Mouse (Mus musculus) gastrocnemius, postnatal 14 days (tissue): Measurements from ENCODE around the gene Lmcd1. TPM values are rescaled to one million over a fixed set of nuclear protein-coding genes. Genes with fewer than 3 reads are reported as not detected.
A peak's percentile ranks its signal among the peaks of the same experiment; 100 is the strongest.
"Not testable (repeated sequence)": the region's sequence is repeated elsewhere in the genome, so short reads cannot be mapped to it uniquely, and the experiment has no call there.

ENCODE experiments used
- DNase-seq: peaks from one replicate; pipeline ENCODE4 v3.0.0; 2021; ENCODE audit warnings: mixed read lengths
- intact Hi-C: fragments of 180-260 bp; cut with DNase I; formaldehyde crosslinking; loops from one replicate; pipeline ENCODE4 v1.15.1; 2025; ENCODE audit warnings: low total_unique reads
- long read RNA-seq, 2 experiments: library from polyadenylated mRNA; stranded (forward); transcript quantifications; one replicate each; pipeline ENCODE4 v2.0.0; 2021
- total RNA-seq, 2 experiments: library from RNA; stranded (reverse); gene quantifications; 2 replicates each; pipeline ENCODE4 v1.2.3; 2021

Lmcd1 gene
- 100 to 1,000 TPM in 1 of 2 experiments, 10 to 100 TPM in 1; 56.9 to 138 TPM for total RNA-seq
- long read RNA-seq, experiment 1, transcript Lmcd1-201 (6 exons, 1,730 nt) = major isoform, 50 of 81 reads
- long read RNA-seq, experiment 1, partial matches to known transcripts = 23 of 81 reads
- long read RNA-seq, experiment 1, other reads (novel, unspliced or antisense) = 8 of 81 reads
- long read RNA-seq, experiment 2, transcript Lmcd1-201 (6 exons, 1,730 nt) = major isoform, 85 of 137 reads
- long read RNA-seq, experiment 2, partial matches to known transcripts = 45 of 137 reads
- long read RNA-seq, experiment 2, other reads (novel, unspliced or antisense) = 7 of 137 reads

DNA sequence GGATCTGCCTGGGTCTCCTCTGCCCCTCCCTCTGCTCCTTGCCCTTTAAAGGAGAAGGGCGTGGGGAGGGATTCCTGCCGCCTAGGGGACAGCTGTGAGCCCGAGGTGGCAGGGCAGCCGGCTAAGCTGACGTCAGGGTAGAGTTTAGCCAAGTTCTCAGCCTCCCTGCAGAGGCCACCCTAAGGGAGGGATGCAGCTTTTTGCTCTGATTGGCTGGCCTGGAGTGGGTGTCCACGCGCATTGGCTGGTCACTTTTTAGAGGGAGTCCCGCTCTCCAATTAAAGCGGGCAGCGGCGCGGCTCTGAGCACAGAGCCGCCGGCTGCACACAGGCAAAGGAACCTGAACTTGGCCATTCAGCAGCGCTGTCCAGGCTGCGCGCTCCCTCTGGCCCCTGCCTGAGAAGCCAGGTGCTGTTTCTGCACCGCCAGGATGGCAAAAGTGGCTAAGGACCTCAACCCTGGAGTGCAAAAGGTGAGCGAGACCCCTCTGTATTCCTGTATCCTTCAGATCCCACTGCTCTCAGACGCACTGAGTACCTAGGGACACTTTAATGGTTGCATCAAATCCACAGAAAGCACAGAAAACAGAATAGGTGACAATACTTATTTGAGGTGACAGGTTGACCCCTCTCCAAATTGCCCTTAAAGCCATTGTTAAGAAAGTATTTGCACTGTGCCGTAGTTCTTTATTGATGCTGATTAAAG is at the start of gene Lmcd1:
Gene Lmcd1, plus strand, starts transcription at position 258 of the 705 bp plus-strand sequence.
- DNase-seq = peak; percentile 89
- intact Hi-C loops = no loop called here

DNA sequence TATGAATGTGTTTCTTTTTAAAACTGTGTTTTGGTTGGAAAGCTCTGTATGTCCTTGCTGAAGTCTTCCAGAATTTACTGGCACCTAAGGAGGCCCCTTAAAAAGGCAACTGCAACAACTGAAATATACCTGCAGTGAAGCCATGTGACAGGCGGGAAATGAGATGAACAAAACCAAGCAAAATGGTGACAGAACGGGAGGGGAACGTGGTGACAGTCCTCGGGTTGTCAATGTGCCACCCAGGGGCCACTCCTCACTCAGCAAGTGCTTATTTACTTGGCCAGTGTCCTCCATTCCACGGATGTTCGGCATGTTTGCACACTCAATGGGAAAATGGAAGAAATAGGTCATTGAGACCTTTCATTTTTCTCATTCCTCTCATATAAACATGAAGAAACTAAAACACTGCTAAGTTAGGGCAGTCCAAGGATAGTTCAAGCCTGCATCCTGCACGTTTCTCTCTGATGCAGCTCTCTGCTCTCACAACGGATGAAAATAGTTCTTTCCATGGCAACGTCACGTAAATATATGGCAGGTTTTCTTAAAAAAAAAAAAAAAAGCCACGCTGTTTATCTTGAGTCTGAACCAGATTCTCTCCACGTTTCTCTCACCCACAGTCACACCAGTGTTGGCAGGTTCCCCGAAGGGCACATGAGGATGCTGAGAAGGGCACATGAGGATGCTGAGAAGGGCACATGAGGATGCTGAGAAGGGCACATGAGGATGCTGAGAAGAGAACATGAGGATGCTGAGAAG is 49.5 kb upstream of the Lmcd1 start:
- DNase-seq = no peak
- intact Hi-C loops = no loop called here

DNA sequence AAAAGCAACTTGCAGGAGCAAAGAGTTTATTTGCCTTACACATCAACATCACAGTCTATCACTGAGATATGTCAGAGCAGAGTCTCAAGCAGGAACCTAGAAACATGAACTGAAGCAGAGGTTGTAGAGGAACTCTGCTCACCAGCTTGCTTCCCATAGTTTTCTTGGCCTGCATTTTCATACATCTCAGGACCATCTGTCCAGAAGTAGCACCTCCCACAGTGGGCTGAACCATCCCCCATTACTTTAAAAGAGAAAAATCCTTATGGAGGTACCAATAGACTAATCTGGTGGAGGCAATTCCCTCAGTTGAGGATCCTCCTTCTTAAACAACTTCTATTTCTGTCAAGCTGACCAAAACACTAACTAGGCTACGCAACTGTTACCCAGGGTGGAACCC is 36.8 kb upstream of the Lmcd1 start:
- no peak for DNase-seq
- intact Hi-C loops = no loop called here

- intact Hi-C loops = no loop called here
- no peak for DNase-seq
These were observed 31.3 kb upstream of the Lmcd1 start for GRCm38 (mm10) chr6:112242216-112242615.

GRCm38 (mm10) chr6:112245639-112246038 is 27.9 kb upstream of the Lmcd1 start:
- DNase-seq = peak; percentile 38
- intact Hi-C loops = no loop called here

DNA sequence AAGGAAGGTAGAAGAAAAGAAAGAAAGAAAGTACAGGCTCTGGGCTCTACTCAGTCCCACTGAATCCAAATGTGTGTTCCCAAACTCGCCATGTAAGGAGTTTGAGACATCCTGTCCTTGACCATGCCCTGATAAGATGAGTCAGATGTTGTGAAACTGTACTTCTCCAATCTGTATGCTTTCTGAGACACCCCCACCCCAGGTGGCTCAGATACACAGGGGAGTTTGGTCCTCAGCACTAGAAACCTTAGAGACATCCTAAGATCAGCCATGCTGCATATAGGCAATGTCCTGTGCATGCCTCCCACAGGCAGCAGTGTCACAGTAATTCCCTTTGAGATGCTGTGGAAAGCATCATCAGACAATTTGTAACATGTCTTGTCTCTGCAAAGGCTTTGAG is 26.9 kb upstream of the Lmcd1 start:
- intact Hi-C loops = no loop called here
- DNase-seq = no peak

- DNase-seq, intact Hi-C loops: not testable (repeated sequence)
These were observed 19.6 kb upstream of the Lmcd1 start for GRCm38 (mm10) chr6:112253943-112254342.

DNA sequence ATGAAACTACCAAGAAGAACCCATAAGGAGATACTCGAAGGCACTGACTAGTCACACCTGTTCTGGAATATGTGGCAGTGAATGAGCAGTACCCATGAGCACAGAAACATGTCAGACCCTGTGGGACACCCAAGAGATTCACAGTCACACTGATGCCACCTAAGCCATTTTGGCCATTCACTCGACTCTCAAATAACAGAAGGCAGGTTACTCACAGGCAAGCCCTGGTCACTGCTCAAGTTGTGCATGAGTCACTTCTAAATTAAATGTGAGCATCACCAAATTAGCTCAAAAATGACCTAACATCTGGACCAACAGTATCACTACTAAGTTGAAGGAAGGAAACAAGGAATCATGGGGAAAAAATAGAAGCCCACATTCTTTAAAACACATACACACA is 18.6 kb upstream of the Lmcd1 start:
- DNase-seq = no peak
- intact Hi-C loops = no loop called here

DNA sequence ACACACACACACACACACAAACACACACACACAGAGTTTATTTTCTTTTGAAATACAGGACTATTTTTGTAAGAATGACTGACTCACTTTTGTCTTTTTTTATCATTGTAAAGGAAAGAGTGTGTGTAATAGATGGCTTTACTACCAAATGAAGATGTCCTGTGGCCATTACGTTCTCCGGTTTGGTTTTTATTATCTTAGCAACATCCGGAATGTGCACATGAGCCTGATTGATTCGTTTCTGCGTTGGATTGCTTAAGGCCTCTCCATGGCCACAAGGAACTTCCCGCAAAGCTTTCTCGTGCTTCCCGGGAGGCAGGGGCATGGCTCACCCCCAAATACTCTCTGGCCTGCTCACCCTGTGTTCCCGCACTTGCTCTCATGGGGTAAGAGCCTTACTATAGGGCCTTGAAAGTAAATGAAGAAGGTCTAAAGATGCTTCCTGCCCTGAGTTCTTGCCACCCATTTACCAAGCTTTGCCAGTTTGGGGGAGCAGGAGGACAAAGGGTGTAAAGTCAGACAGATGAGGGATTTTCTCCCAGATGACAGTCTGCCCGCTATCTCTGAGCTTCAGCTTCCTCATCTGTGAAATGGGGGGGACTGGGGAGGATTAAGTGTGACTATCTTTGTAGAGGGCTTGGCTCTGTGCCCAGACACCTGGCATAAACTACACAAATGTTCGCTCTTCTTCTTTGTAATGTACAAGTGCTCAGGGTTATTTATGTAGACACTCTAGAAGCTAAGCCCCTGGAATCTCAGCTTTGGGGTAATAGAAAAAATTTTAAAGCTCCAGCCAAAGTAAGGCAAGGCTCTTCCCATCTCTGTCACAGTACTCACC is 18.0 kb upstream of the Lmcd1 start:
- intact Hi-C loops = no loop called here

GRCm38 (mm10) chr6:112256599-112256998 is 17.0 kb upstream of the Lmcd1 start:
- intact Hi-C loops = no loop called here

More for the DNA sequence above, 18.0 kb upstream of the Lmcd1 start:
- DNase-seq = no peak

DNA sequence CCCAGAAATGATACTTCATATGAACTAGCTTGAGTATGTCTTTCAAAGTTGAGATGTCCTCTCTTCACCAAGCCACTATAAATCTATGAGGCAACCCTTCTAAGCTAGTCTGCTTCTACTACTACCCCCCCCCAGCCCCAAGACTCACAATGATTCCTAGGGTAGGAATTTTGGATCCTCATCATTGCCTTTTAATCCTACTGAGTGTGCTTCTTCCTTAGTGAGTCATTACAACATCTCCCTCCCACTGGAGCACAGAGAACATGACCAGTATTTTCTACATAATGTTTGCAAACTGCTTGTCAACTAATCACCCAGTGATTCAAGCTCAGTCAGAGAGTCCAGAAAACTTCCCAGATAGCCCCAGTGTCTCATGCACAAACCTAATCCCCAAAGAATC is 12.5 kb upstream of the Lmcd1 start:
- DNase-seq = no peak
- intact Hi-C loops = no loop called here

More at GRCm38 (mm10) chr6:112256599-112256998, 17.0 kb upstream of the Lmcd1 start:
- DNase-seq = no peak

- no peak for DNase-seq
- intact Hi-C loops = no loop called here
These were observed 9.2 kb upstream of the Lmcd1 start for GRCm38 (mm10) chr6:112264321-112264720.

GRCm38 (mm10) chr6:112266631-112267030 is 6.9 kb upstream of the Lmcd1 start:
- intact Hi-C loops = no loop called here
- DNase-seq = peak; percentile 42

DNA sequence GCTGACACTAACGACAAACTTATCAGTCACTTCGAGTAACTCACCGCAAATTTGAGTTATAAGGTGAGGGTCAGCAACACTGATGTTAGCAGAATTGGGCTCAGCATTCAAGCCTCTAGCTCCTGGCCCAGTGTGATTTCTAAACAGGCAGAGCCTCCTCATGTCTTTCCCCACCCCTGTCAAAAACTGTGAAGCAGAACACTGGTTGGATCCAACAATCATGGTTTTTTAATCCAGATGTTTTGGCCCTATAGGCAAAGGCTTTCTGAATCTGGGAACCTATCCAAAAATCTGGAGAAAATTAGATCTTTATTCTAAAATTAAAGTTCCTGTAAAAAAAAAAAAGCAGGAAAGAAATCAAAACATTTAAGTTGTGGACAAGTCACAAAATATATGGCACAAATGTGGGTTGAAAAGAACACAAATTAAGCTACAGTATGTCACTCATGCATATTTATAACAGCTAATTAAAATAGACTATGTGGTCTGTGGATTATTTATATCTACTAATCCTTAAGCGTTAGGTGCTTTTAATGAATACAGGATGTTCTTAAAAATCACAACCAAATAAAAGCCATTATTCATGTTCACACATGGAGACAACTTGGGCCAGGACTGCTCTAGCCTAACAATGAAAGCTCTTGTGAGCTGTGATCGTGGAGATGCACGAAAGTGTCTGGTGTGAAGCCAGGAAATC is 5.7 kb upstream of the Lmcd1 start:
- intact Hi-C loops = no loop called here
- DNase-seq = no peak

- DNase-seq = peak; percentile 76
- intact Hi-C loops = no loop called here
These were observed 900 bp downstream of the Lmcd1 start for GRCm38 (mm10) chr6:112274261-112275055.

- intact Hi-C loops = no loop called here
- no peak for DNase-seq
These were observed 2.2 kb downstream of the Lmcd1 start for GRCm38 (mm10) chr6:112275731-112276245.

GRCm38 (mm10) chr6:112278805-112279204 is 5.2 kb downstream of the Lmcd1 start:
- intact Hi-C loops = no loop called here
- DNase-seq = no peak

DNA sequence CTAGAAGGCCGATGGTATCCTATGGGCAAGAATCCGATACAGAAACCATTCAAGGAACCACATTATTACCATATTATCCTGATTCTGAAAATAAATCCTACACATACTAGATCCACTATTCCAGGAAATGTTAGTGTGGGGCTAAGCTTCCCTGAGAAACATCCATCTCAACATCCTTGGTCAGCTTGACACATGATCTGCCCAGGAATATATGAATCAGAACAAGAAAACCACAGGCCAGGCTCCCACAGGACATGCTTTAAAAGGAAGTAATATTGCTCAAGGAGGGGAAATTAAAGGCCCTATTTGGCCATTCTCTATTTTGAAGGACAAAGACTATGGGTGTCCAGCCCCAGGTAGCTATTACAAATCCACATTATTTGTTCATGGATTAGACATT is 6.6 kb downstream of the Lmcd1 start:
- no peak for DNase-seq
- intact Hi-C loops = no loop called here
